Mouse (Mus musculus) ES-Bruce4 (cell line): ENCODE measurements around the gene Ufsp2.

ENCODE experiments used
- CTCF ChIP-seq: IDR thresholded peaks from one replicate; pipeline ENCODE4 v1.8.1; 2011; ENCODE audit warnings: low read depth, low read length
- EP300 ChIP-seq: IDR thresholded peaks from 2 replicates; pipeline ENCODE4 v1.6.1; 2011; ENCODE audit warnings: low read depth, low read length; ENCODE audit not compliant: insufficient read depth
- POLR2A ChIP-seq: IDR thresholded peaks from one replicate; pipeline ENCODE4 v1.8.1; 2011; ENCODE audit warnings: low read length; ENCODE audit not compliant: insufficient read depth

DNA sequence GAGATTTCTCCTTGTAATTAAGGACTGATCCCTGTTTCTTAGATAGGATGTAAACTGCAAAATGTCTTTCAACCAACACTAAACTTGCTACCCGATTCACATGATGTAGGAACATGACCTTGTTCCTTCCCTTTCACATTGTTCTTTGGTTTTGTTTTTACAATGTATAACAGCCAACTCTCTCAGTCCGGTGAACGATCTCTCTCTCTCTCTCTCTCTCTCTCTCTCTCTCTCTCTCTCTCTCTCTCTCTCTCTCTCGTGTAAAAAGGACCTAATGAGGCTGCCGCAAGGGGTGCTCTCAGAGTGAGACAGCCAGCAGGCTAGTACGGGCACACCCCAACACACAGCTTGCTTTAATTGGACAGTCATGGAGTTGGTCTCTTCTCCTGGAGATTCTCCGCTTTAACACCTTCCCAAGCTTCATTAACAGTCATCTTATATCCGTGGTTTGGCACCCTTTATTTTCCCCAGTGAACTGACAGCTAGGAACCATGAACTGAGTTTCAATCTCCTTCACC, 1.3 kb upstream of the Ufsp2 start:
- TF ChIP-seq CTCF = no peak
- no peak for TF ChIP-seq POLR2A
- no peak for TF ChIP-seq EP300
